Mouse (Mus musculus) CH12.LX (cell line): ENCODE results near the gene Gm28269. TPM values are rescaled to one million over a fixed set of nuclear protein-coding genes. Genes with fewer than 3 reads are reported as not detected.

ENCODE experiments used
- DNase-seq: peaks from one replicate; pipeline ENCODE4 v3.0.0-alpha.2; 2013; ENCODE audit errors: extremely low read depth
- H3K27ac ChIP-seq: 2 replicates; pipeline ENCODE4 v1.5.1; 2012; ENCODE audit warnings: low read depth, mild to moderate bottlenecking, control low read depth, moderate library complexity; ENCODE audit not compliant: insufficient read depth
- H3K27me3 ChIP-seq: replicated peaks from 2 replicates; pipeline ENCODE3; 2012; ENCODE audit warnings: inconsistent platforms
- H3K36me3 ChIP-seq, 2 experiments: replicated peaks in 1 of 2; 2 replicates each; pipeline versions ENCODE3 to v1.6.1; 2012; ENCODE audit warnings: inconsistent platforms in 1 of 2, low read length in 1 of 2, mild to moderate bottlenecking in 1 of 2, mixed read lengths in 1 of 2, moderate library complexity in 1 of 2; ENCODE audit not compliant: control insufficient read depth in 1 of 2, insufficient read depth in 1 of 2
- H3K4me1 ChIP-seq, 2 experiments: 2 replicates each; pipeline ENCODE4 v1.6.1; 2012; ENCODE audit warnings: inconsistent platforms in 1 of 2, moderate library complexity in 1 of 2; ENCODE audit not compliant: insufficient read depth in 2 of 2, control insufficient read depth in 1 of 2
- H3K4me2 ChIP-seq: 2 replicates; pipeline ENCODE4 v1.6.1; 2012; ENCODE audit warnings: low read depth, mild to moderate bottlenecking, control low read depth; ENCODE audit not compliant: poor library complexity, insufficient read depth, severe bottlenecking
- H3K4me3 ChIP-seq, 3 experiments: fragments of 150-350 bp in 1 of 3; sonication (generic) in 1 of 3; replicated peaks in 1 of 3; 2 replicates each; pipeline versions ENCODE3 to v1.5.1; 2011 to 2012; ENCODE audit warnings: low read depth in 2 of 3, low read length in 2 of 3, mild to moderate bottlenecking in 2 of 3, moderate library complexity in 2 of 3, control low read depth in 1 of 3, improper control_type of control experiment in 1 of 3, inconsistent platforms in 1 of 3, mixed read lengths in 1 of 3; ENCODE audit not compliant: poor library complexity in 1 of 3
- H3K79me2 ChIP-seq: replicated peaks from 2 replicates; pipeline ENCODE4 v1.6.1; 2012; ENCODE audit warnings: mild to moderate bottlenecking, moderate library complexity; ENCODE audit not compliant: control insufficient read depth, poor library complexity, insufficient read depth, severe bottlenecking; ENCODE audit errors: extremely low read depth
- H3K9ac ChIP-seq: 2 replicates; pipeline ENCODE4 v1.6.1; 2012; ENCODE audit warnings: low read depth, mild to moderate bottlenecking, control low read depth, moderate library complexity; ENCODE audit not compliant: insufficient read depth
- H3K9me3 ChIP-seq: replicated peaks from 2 replicates; pipeline ENCODE3; 2012; ENCODE audit warnings: low read length, inconsistent platforms, mixed read lengths
- BHLHE40 ChIP-seq: IDR thresholded peaks from 2 replicates; pipeline ENCODE4 v1.6.1; 2011; ENCODE audit warnings: mild to moderate bottlenecking, low read depth, low read length, improper control_type of control experiment
- CHD1 ChIP-seq: IDR thresholded peaks from 2 replicates; pipeline ENCODE4 v1.6.1; 2012; ENCODE audit warnings: low read depth, low read length, improper control_type of control experiment, inconsistent platforms
- CHD2 ChIP-seq: IDR thresholded peaks from 2 replicates; pipeline ENCODE4 v1.6.1; 2011; ENCODE audit warnings: low read length, improper control_type of control experiment
- CTCF ChIP-seq, 2 experiments: IDR thresholded peaks in 1 of 2; conservative IDR thresholded peaks in 1 of 2; 2 replicates each; pipeline ENCODE4 v1.5.1; 2011 to 2012; ENCODE audit warnings: low read depth in 2 of 2, low read length in 2 of 2, improper control_type of control experiment in 1 of 2, inconsistent platforms in 1 of 2, mild to moderate bottlenecking in 1 of 2, moderate library complexity in 1 of 2
- E2F4 ChIP-seq: IDR thresholded peaks from 2 replicates; pipeline ENCODE4 v1.6.1; 2011; ENCODE audit warnings: low read depth, low read length, improper control_type of control experiment; ENCODE audit not compliant: insufficient replicate concordance
- ELF1 ChIP-seq: IDR thresholded peaks from 2 replicates; pipeline ENCODE4 v1.6.1; 2014; ENCODE audit warnings: low read depth, mild to moderate bottlenecking, inconsistent platforms, low read length, improper control_type of control experiment
- EP300 ChIP-seq: IDR thresholded peaks from 2 replicates; pipeline ENCODE4 v1.6.1; 2011; ENCODE audit warnings: low read length, improper control_type of control experiment
- ETS1 ChIP-seq: conservative IDR thresholded peaks from 2 replicates; pipeline ENCODE4 v1.6.1; 2012; ENCODE audit warnings: low read depth, mild to moderate bottlenecking, inconsistent platforms, low read length, improper control_type of control experiment, moderate library complexity
- JUN ChIP-seq: IDR thresholded peaks from 2 replicates; pipeline ENCODE4 v1.6.1; 2011; ENCODE audit warnings: low read depth, mild to moderate bottlenecking, low read length, improper control_type of control experiment, moderate library complexity; ENCODE audit not compliant: insufficient read depth
- JUND ChIP-seq: conservative IDR thresholded peaks from 2 replicates; pipeline ENCODE4 v1.6.1; 2011; ENCODE audit warnings: low read depth, low read length, improper control_type of control experiment
- MAX ChIP-seq: IDR thresholded peaks from 2 replicates; pipeline ENCODE4 v1.6.1; 2011; ENCODE audit warnings: low read length, improper control_type of control experiment
- MAZ ChIP-seq: IDR thresholded peaks from 2 replicates; pipeline ENCODE4 v1.6.1; 2012; ENCODE audit warnings: low read depth, mild to moderate bottlenecking, inconsistent platforms, low read length, improper control_type of control experiment, moderate library complexity
- MXI1 ChIP-seq: IDR thresholded peaks from 2 replicates; pipeline ENCODE4 v1.6.1; 2011; ENCODE audit warnings: mild to moderate bottlenecking, low read depth, low read length, improper control_type of control experiment
- MYC ChIP-seq: IDR thresholded peaks from 2 replicates; pipeline ENCODE4 v1.6.1; 2011; ENCODE audit warnings: low read depth, mild to moderate bottlenecking, improper control_type of control experiment, low read length
- NELFE ChIP-seq: IDR thresholded peaks from 2 replicates; pipeline ENCODE4 v1.6.1; 2011; ENCODE audit warnings: low read depth, low read length, improper control_type of control experiment
- NRF1 ChIP-seq: IDR thresholded peaks from 2 replicates; pipeline ENCODE4 v1.6.1; 2014; ENCODE audit warnings: low read depth, mild to moderate bottlenecking, inconsistent platforms, low read length, improper control_type of control experiment, moderate library complexity
- PAX5 ChIP-seq: IDR thresholded peaks from 2 replicates; pipeline ENCODE4 v1.6.1; 2012; ENCODE audit warnings: low read length, inconsistent platforms, mixed read lengths
- POLR2AphosphoS2 ChIP-seq: IDR thresholded peaks from 2 replicates; pipeline ENCODE4 v1.6.1; 2011; ENCODE audit warnings: low read depth, low read length, improper control_type of control experiment
- RCOR1 ChIP-seq: conservative IDR thresholded peaks from 2 replicates; pipeline ENCODE4 v1.6.1; 2012; ENCODE audit warnings: low read depth, mild to moderate bottlenecking, inconsistent platforms, low read length, improper control_type of control experiment
- SIN3A ChIP-seq: IDR thresholded peaks from 2 replicates; pipeline ENCODE4 v1.6.1; 2012; ENCODE audit warnings: low read length, improper control_type of control experiment, inconsistent platforms
- SMC3 ChIP-seq: IDR thresholded peaks from 2 replicates; pipeline ENCODE4 v1.6.1; 2011; ENCODE audit warnings: low read depth, low read length, improper control_type of control experiment
- TBP ChIP-seq: conservative IDR thresholded peaks from 2 replicates; pipeline ENCODE4 v1.6.1; 2011; ENCODE audit warnings: low read depth, low read length, improper control_type of control experiment
- TCF12 ChIP-seq: IDR thresholded peaks from 2 replicates; pipeline ENCODE4 v1.6.1; 2014; ENCODE audit warnings: low read depth, mild to moderate bottlenecking, inconsistent platforms, low read length, improper control_type of control experiment
- UBTF ChIP-seq: IDR thresholded peaks from 2 replicates; pipeline ENCODE4 v1.6.1; 2012; ENCODE audit warnings: low read depth, mild to moderate bottlenecking, inconsistent platforms, low read length, improper control_type of control experiment, moderate library complexity
- USF1 ChIP-seq: IDR thresholded peaks from 2 replicates; pipeline ENCODE4 v1.6.1; 2014; ENCODE audit warnings: low read depth, mild to moderate bottlenecking, inconsistent platforms, low read length, improper control_type of control experiment
- USF2 ChIP-seq: conservative IDR thresholded peaks from 2 replicates; pipeline ENCODE4 v1.6.1; 2011; ENCODE audit warnings: low read depth, low read length, improper control_type of control experiment
- ZKSCAN1 ChIP-seq: IDR thresholded peaks from 2 replicates; pipeline ENCODE4 v1.6.1; 2012; ENCODE audit warnings: low read depth, inconsistent platforms, low read length, improper control_type of control experiment, borderline replicate concordance
- ZMIZ1 ChIP-seq: IDR thresholded peaks from 2 replicates; pipeline ENCODE4 v1.6.1; 2012; ENCODE audit warnings: low read depth, mild to moderate bottlenecking, inconsistent platforms, low read length, improper control_type of control experiment
- dilution Hi-C: fragments of 300-500 bp; cut with MboI; formaldehyde crosslinking; loops from 2 replicates; pipeline ENCODE4 v1.14.3; 2020; ENCODE audit warnings: low sequenced_read_pairs; ENCODE audit not compliant: extremely low pct_unique_long_range_greater_than_20kb, extremely low pct_ligation_motif_present
- in situ Hi-C: fragments of 300-500 bp; cut with MboI; formaldehyde crosslinking; loops from 3 replicates; pipeline ENCODE4 v1.14.3; 2019; ENCODE audit warnings: low sequenced_read_pairs, low pct_ligation_motif_present, low pct_unique_long_range_greater_than_20kb, mixed read lengths
- polyA plus RNA-seq: library from polyadenylated mRNA; unstranded; fragments of >175 nt; gene quantifications from 2 replicates; pipeline ENCODE4 v1.2.1, GENCODE M21; 2012; ENCODE audit warnings: low read depth; ENCODE audit not compliant: insufficient read length
- total RNA-seq, 2 experiments: library from RNA; depleted of rRNA; stranded (reverse); fragments of 300-350 nt in 1 of 2; fragments of >200 nt in 1 of 2; gene quantifications; 2 replicates each; pipeline ENCODE4 v1.2.3; 2012 to 2014

Gene Gm28269
- total RNA-seq (2012; rRNA removed) (not detected in 2 replicates), total RNA-seq (2014; rRNA removed) (not detected in 2 replicates), polyA plus RNA-seq (not detected in 2 replicates)

DNA sequence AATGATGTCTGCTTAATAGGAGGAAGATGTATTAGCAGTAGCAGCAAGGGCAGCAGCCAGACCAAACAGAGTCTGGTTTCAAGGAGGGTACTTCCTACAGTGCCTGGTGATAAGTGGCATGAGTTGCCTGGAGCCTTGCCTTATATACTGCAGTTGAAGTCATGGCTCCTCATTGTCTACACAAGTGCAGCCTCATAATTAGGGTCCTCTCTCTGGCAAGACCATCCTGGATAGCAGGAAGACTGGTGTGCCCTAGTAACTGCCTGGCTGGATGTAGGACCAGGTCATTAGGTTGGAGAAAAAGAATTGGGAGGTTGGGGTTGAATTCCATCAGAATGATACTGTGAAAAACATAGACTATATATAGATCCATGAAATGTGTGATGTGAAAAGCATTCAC is at the start of gene Gm28269:
TSS of gene Gm28269 (minus strand) at position 101 of the 400 bp plus-strand sequence.
- in situ Hi-C loops = no loop called here
- no peak within 1 kb of the TSS for H3K4me3 ChIP-seq
- no peaks in the 10 kb centered on the region for H3K27me3 ChIP-seq
- no peaks in the 10 kb centered on the region for H3K4me1 ChIP-seq
- DNase-seq = no peak
- H3K36me3 ChIP-seq = no peaks in the 10 kb centered on the region
- dilution Hi-C loops = no loop called here
- H3K9me3 ChIP-seq = peaks cover 2% of the 10 kb centered on the region
- H3K9ac ChIP-seq = no peak within 1 kb of the TSS
- H3K4me2 ChIP-seq = no peak within 1 kb of the TSS
- H3K79me2 ChIP-seq = no peaks in the 10 kb centered on the region
- TF ChIP-seq POLR2AphosphoS2 (no peak), NELFE (no peak), MAZ (no peak), USF1 (no peak), CHD1 (no peak), UBTF (no peak), JUN (no peak), ETS1 (no peak), NRF1 (no peak), JUND (no peak), E2F4 (no peak), PAX5 (no peak), MYC (no peak), EP300 (no peak), SIN3A (no peak), TBP (no peak)
- no peak within 1 kb of the TSS for H3K27ac ChIP-seq

GRCm38 (mm10) chrX:21716885-21717284 is 28.0 kb downstream of the Gm28269 start:
- H3K27me3 ChIP-seq = no peaks in the 10 kb centered on the region
- H3K4me1 ChIP-seq = no peaks in the 10 kb centered on the region
- H3K4me3 ChIP-seq = no peak overlapping the region
- DNase-seq = no peak
- H3K27ac ChIP-seq = no peak overlapping the region
- no peaks in the 10 kb centered on the region for H3K36me3 ChIP-seq
- H3K4me2 ChIP-seq = no peak overlapping the region
- no peaks in the 10 kb centered on the region for H3K79me2 ChIP-seq
- TF ChIP-seq MAX (no peak), TCF12 (no peak), JUN (no peak), ELF1 (no peak), NELFE (no peak), ZKSCAN1 (no peak), USF2 (no peak), NRF1 (no peak), TBP (no peak), MXI1 (no peak), ETS1 (no peak), JUND (no peak), CHD1 (no peak), CHD2 (no peak), MYC (no peak), CTCF (conservative IDR thresholded peaks at IDR 0.05 in 1 of 2, IDR thresholded peaks at IDR 0.05 in 1 of 2; ENCODE audit: low read depth in 2 of 2, low read length in 2 of 2) (no peak), ZMIZ1 (no peak), RCOR1 (no peak), SMC3 (no peak), BHLHE40 (no peak)
- no peak overlapping the region for H3K9ac ChIP-seq
- in situ Hi-C loops (no loop called here), dilution Hi-C loops (no loop called here)
- H3K9me3 ChIP-seq = peaks cover 5% of the 10 kb centered on the region
